11 mouse cellular contexts compared by ENCODE assay signal in genomic region chr7:75655180-75656074, GRCm38 (mm10).
DNase-seq lines count a peak whose midpoint lies in the region; ATAC-seq lines count a peak whose summit lies in the region.
"Had no signal": no experiment of that assay in that cellular context is flagged by ENCODE, and none has a peak within 500 bp of the region (broad histone marks: within the 10 kb centered on the region; RNA-seq: fewer than 3 reads in every experiment).

No protein-coding gene starts in this region.

- H3K36me3 ChIP-seq in hindbrain, embryonic 16.5 days (ENCODE audit: control insufficient read depth, insufficient read depth, low read length), result no peaks in the 10 kb centered on the region
- H3K36me3 ChIP-seq in hindbrain, embryonic 12.5 days, result no peaks in the 10 kb centered on the region
- H3K36me3 ChIP-seq in liver, embryonic 11.5 days (ENCODE audit: control insufficient read depth, insufficient read depth, low read length), result no peaks in the 10 kb centered on the region
- H3K36me3 ChIP-seq in forebrain, embryonic 14.5 days (ENCODE audit: control insufficient read depth, insufficient read depth, low read length), result no peaks in the 10 kb centered on the region
- H3K36me3 ChIP-seq: limb, embryonic 15.5 days had no signal

- DNase-seq in 3T3-L1 (ENCODE audit: low read depth, low spot score), result peak; percentile 24
- peak; percentile 46 for DNase-seq in MEL-GATA-1-ER (ENCODE audit: extremely low read depth, low read depth)
- DNase-seq in liver, embryonic 11.5 days (ENCODE audit: low spot score), result no peak
- no peak for DNase-seq in urinary bladder, postnatal 25 days (ENCODE audit: low spot score)
- DNase-seq in forebrain, embryonic 14.5 days (ENCODE audit: low spot score), result no peak
- DNase-seq in adrenal gland, postnatal 14 days, result no peak
- DNase-seq: cerebellum, adult 9-11 months; right cerebral cortex, postnatal 4 days had no signal

- H3K9me3 ChIP-seq in hindbrain, embryonic 16.5 days (ENCODE audit: control insufficient read depth, low read length), result no peaks in the 10 kb centered on the region
- no peaks in the 10 kb centered on the region for H3K9me3 ChIP-seq in hindbrain, embryonic 12.5 days (replicated peaks)
- H3K9me3 ChIP-seq in liver, embryonic 11.5 days (ENCODE audit: control insufficient read depth, low read length), result no peaks in the 10 kb centered on the region
- H3K9me3 ChIP-seq in forebrain, embryonic 14.5 days (replicated peaks; ENCODE audit: control insufficient read depth, low read length), result no peaks in the 10 kb centered on the region
- H3K9me3 ChIP-seq: limb, embryonic 15.5 days had no signal

- H3K27me3 ChIP-seq in hindbrain, embryonic 16.5 days (replicated peaks; ENCODE audit: control insufficient read depth, insufficient read depth, low read length), result no peaks in the 10 kb centered on the region
- no peaks in the 10 kb centered on the region for H3K27me3 ChIP-seq in hindbrain, embryonic 12.5 days
- H3K27me3 ChIP-seq in liver, embryonic 11.5 days (replicated peaks; ENCODE audit: control insufficient read depth, insufficient read depth, low read length), result no peaks in the 10 kb centered on the region
- no peaks in the 10 kb centered on the region for H3K27me3 ChIP-seq in forebrain, embryonic 14.5 days (replicated peaks; ENCODE audit: control insufficient read depth, insufficient read depth, low read length)
- H3K27me3 ChIP-seq: limb, embryonic 15.5 days had no signal

- 0 out of 2 replicates have a peak overlapping the region, but pooled peaks have one; percentile 12 for H3K27ac ChIP-seq in hindbrain, embryonic 16.5 days (ENCODE audit: low read depth, low read length)
- H3K27ac ChIP-seq in hindbrain, embryonic 12.5 days, result no peak overlapping the region
- peak overlapping the region; percentile 66 for H3K27ac ChIP-seq in liver, embryonic 11.5 days (ENCODE audit: low read depth, low read length)
- H3K27ac ChIP-seq in forebrain, embryonic 14.5 days (ENCODE audit: low read depth, low read length), result no peak overlapping the region
- H3K27ac ChIP-seq: limb, embryonic 15.5 days had no signal

- 81% methylated on average over 11 of the region's 11 CpGs for WGBS in hindbrain, embryonic 16.5 days
- WGBS in hindbrain, embryonic 12.5 days, result 83% methylated on average over 11 of the region's 11 CpGs
- 50% methylated on average over 11 of the region's 11 CpGs for WGBS in liver, embryonic 11.5 days
- 76% methylated on average over 11 of the region's 11 CpGs for WGBS in forebrain, embryonic 14.5 days

- no peak for ATAC-seq in hindbrain, embryonic 16.5 days
- ATAC-seq in hindbrain, embryonic 12.5 days (ENCODE audit: low FRiP score), result no peak
- peak; percentile 64 for ATAC-seq in liver, embryonic 11.5 days (replicated peaks; ENCODE audit: low FRiP score)
- ATAC-seq in forebrain, embryonic 14.5 days, result no peak

- H3K4me3 ChIP-seq in hindbrain, embryonic 16.5 days (ENCODE audit: low read length), result no peak overlapping the region
- no peak overlapping the region for H3K4me3 ChIP-seq in hindbrain, embryonic 12.5 days
- peak overlapping the region; percentile 47 for H3K4me3 ChIP-seq in liver, embryonic 11.5 days (ENCODE audit: low read depth, low read length)
- no peak overlapping the region for H3K4me3 ChIP-seq in forebrain, embryonic 14.5 days (ENCODE audit: low read depth, low read length)
- H3K4me3 ChIP-seq: limb, embryonic 15.5 days had no signal

- no peak overlapping the region for H3K4me2 ChIP-seq in hindbrain, embryonic 16.5 days (ENCODE audit: low read length)
- no peak overlapping the region for H3K4me2 ChIP-seq in hindbrain, embryonic 12.5 days (replicated peaks)
- H3K4me2 ChIP-seq in liver, embryonic 11.5 days, result peak overlapping the region; percentile 78
- H3K4me2 ChIP-seq in forebrain, embryonic 14.5 days (ENCODE audit: low read length), result no peak overlapping the region
- H3K4me2 ChIP-seq: limb, embryonic 15.5 days had no signal

- no peaks in the 10 kb centered on the region for H3K4me1 ChIP-seq in hindbrain, embryonic 16.5 days (ENCODE audit: control insufficient read depth, insufficient read depth, low read depth, low read length)
- H3K4me1 ChIP-seq in hindbrain, embryonic 12.5 days, result no peaks in the 10 kb centered on the region
- peaks cover 13% of the 10 kb centered on the region; the same call in 1 of the 2 replicates for H3K4me1 ChIP-seq in liver, embryonic 11.5 days (replicated peaks; ENCODE audit: control insufficient read depth, insufficient read depth, low read length)
- no peaks in the 10 kb centered on the region for H3K4me1 ChIP-seq in forebrain, embryonic 14.5 days (ENCODE audit: control insufficient read depth, insufficient read depth, low read length)
- H3K4me1 ChIP-seq: limb, embryonic 15.5 days had no signal

- H3K9ac ChIP-seq in hindbrain, embryonic 16.5 days (ENCODE audit: low read depth, low read length), result no peak overlapping the region
- no peak overlapping the region for H3K9ac ChIP-seq in hindbrain, embryonic 12.5 days
- H3K9ac ChIP-seq in liver, embryonic 11.5 days (ENCODE audit: low read depth, low read length), result peak overlapping the region; percentile 58; the same call in 1 of the 2 replicates
- H3K9ac ChIP-seq in forebrain, embryonic 14.5 days (ENCODE audit: low read length), result no peak overlapping the region
- H3K9ac ChIP-seq: limb, embryonic 15.5 days had no signal

Comparison
In these comparisons a context has a peak if more than half of its experiments do, and no peak if none do; other contexts are left out.
1. H3K27ac ChIP-seq: peak in hindbrain, embryonic 16.5 days (single experiment) and liver, embryonic 11.5 days (single experiment); none in hindbrain, embryonic 12.5 days (single experiment) and forebrain, embryonic 14.5 days (single experiment).
2. DNase-seq: peak in 3T3-L1 (single experiment) and MEL-GATA-1-ER (single experiment); none in liver, embryonic 11.5 days (single experiment), urinary bladder, postnatal 25 days (single experiment), forebrain, embryonic 14.5 days (single experiment) and adrenal gland, postnatal 14 days (single experiment).